Mouse (Mus musculus) liver, adult 2 months (tissue): ENCODE results near the gene Parvg.

Experiments
- CTCF ChIP-seq: fragments of 200-500 bp; IDR thresholded peaks from 2 replicates; pipeline ENCODE4 v1.5.1; 2011; ENCODE audit warnings: low read depth, low read length, control low read depth
- POLR2A ChIP-seq: fragments of 200-500 bp; IDR thresholded peaks from 2 replicates; pipeline ENCODE4 v1.6.1; 2011; ENCODE audit warnings: low read length, control low read depth; ENCODE audit not compliant: insufficient read depth; ENCODE audit errors: extremely low read depth

- TF ChIP-seq POLR2A (no peak), CTCF (no peak)
Observed at GRCm38 (mm10) chr15:84328870-84329269, 5.0 kb downstream of the Parvg start.
